In the genomic region with DNA sequence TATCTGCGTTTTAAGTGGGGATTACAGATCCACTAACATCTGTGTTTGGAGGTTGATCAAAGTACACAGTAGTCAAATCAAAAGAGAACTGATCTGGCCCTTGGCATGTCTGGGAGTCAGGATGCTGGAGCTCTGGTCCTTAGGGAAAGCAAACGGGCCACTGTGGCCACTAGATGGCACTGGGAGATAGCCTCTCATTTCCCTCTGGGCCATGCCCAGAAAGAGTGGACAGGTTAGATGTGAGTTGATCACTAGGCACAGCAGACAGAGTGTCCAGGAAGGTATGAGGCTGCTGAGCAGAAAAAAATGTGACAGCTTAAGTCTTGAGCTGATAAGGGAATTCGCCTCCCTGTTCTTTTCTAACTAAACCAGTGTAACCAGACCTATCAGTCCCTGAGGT, we compare ENCODE assay signal across 9 mouse cellular contexts. TPM values are rescaled to one million over a fixed set of nuclear protein-coding genes. Genes with fewer than 3 reads are reported as not detected.
DNase-seq lines count a peak whose midpoint lies in the region; ATAC-seq lines count a peak whose summit lies in the region.
"Had no signal": no experiment of that assay in that cellular context is flagged by ENCODE, and none has a peak within 500 bp of the region (broad histone marks: within the 10 kb centered on the region; RNA-seq: fewer than 3 reads in every experiment).

No protein-coding gene starts in this region.

- intact Hi-C loops in heart, postnatal 14 days (cut with DNase I), result loop anchor here (1.0 to 2.0 kb wide), 2 partner anchors 69 to 104 kb away; no protein-coding TSS in a partner anchor

- no peak overlapping the region for H3K4me3 ChIP-seq in heart, embryonic 12.5 days
- H3K4me3 ChIP-seq: limb, embryonic 15.5 days had no signal

- no peaks in the 10 kb centered on the region for H3K4me1 ChIP-seq in heart, embryonic 12.5 days (replicated peaks)

- no peak overlapping the region for H3K27ac ChIP-seq in heart, embryonic 12.5 days (ENCODE audit: poor library complexity, severe bottlenecking)
- H3K27ac ChIP-seq: limb, embryonic 15.5 days had no signal

- peak; percentile 51 to 71 for DNase-seq in heart, adult 18-20 months
- DNase-seq in adipocyte (ENCODE audit: low spot score), result peak; percentile 77
- DNase-seq in embryo, embryonic 11.5 days (ENCODE audit: low read depth, low spot score), result peak; percentile 39
- DNase-seq in heart, postnatal 14 days, result peak; percentile 57 to 65
- DNase-seq in layer of hippocampus, postnatal 25 days (ENCODE audit: extremely low spot score in 1 of 2, low spot score in 1 of 2), result peak; percentile 35 to 61
- DNase-seq in mesoderm, embryonic 11.5 days (ENCODE audit: low read depth, low spot score), result peak; percentile 58
- DNase-seq in thymus, postnatal 14 days, result peak; percentile 47

- no peak overlapping the region for H3K9ac ChIP-seq in heart, embryonic 12.5 days
- H3K9ac ChIP-seq: limb, embryonic 15.5 days had no signal

- ATAC-seq in heart, embryonic 12.5 days (ENCODE audit: insufficient number of reproducible peaks, low FRiP score), result no peak

- WGBS in heart, embryonic 12.5 days, result 5% methylated on average over 3 of the region's 3 CpGs

- no peaks in the 10 kb centered on the region for H3K36me3 ChIP-seq in heart, embryonic 12.5 days
- H3K36me3 ChIP-seq: limb, embryonic 15.5 days had no signal

- no peaks in the 10 kb centered on the region for H3K27me3 ChIP-seq in heart, embryonic 12.5 days (replicated peaks)
- H3K27me3 ChIP-seq: limb, embryonic 15.5 days had no signal

- H3K9me3 ChIP-seq in heart, embryonic 12.5 days (replicated peaks), result no peaks in the 10 kb centered on the region
- H3K9me3 ChIP-seq: limb, embryonic 15.5 days had no signal

- H3K4me2 ChIP-seq in heart, embryonic 12.5 days, result no peak overlapping the region
- H3K4me2 ChIP-seq: limb, embryonic 15.5 days had no signal

RNA-seq across cellular contexts. Expression of a gene that starts 6.1 kb away (rescaled TPM):
- total RNA-seq in heart, adult 18-20 months (2021), result 1 to 10 TPM; 1.2 to 2.5 TPM
- polyA plus RNA-seq in heart, embryonic 12.5 days (2016; fragmentation: Nextera tagmentation; extraction: Ambion mirVana), result 5.3 and 5.8 TPM in 2 replicates
- 1 to 10 TPM; 5.5 to 5.7 TPM for total RNA-seq in heart, postnatal 14 days (2021)
- total RNA-seq in layer of hippocampus, postnatal 25 days (2021), result 10 to 100 TPM; 21.5 to 21.6 TPM

RNA-seq across cellular contexts. Expression of a gene that starts 15.5 kb away (rescaled TPM):
- 1 to 10 TPM; 3.6 to 4.3 TPM for total RNA-seq in heart, adult 18-20 months (2021)
- polyA plus RNA-seq in heart, embryonic 12.5 days (2016; fragmentation: Nextera tagmentation; extraction: Ambion mirVana), result 2.9 and 3.4 TPM in 2 replicates
- 1 to 10 TPM; 3.9 to 4.0 TPM for total RNA-seq in heart, postnatal 14 days (2021)
- 10 to 100 TPM; 34.4 to 39.9 TPM for total RNA-seq in layer of hippocampus, postnatal 25 days (2021)

Comparison
In these comparisons a context has a peak if more than half of its experiments do, and no peak if none do; other contexts are left out.
1. RNA of a gene that starts 15.5 kb away (total RNA-seq): 34.4 to 39.9 TPM in layer of hippocampus, postnatal 25 days; 3.6 to 4.3 TPM in heart, adult 18-20 months and 3.9 to 4.0 TPM in heart, postnatal 14 days; every median in the first group is over 4 times any median in the second.
2. Peak in every context shown above with its lines, with median percentiles within 50 percentile points of each other: DNase-seq.